Mouse (Mus musculus) heart, adult 9 months (tissue): ENCODE results near the gene Sytl3.

ENCODE experiments used
- DNase-seq, 2 experiments: peaks; one replicate each; pipeline ENCODE4 v3.0.0; 2022; ENCODE audit warnings: low spot score in 2 of 2

Gene Sytl3

DNA sequence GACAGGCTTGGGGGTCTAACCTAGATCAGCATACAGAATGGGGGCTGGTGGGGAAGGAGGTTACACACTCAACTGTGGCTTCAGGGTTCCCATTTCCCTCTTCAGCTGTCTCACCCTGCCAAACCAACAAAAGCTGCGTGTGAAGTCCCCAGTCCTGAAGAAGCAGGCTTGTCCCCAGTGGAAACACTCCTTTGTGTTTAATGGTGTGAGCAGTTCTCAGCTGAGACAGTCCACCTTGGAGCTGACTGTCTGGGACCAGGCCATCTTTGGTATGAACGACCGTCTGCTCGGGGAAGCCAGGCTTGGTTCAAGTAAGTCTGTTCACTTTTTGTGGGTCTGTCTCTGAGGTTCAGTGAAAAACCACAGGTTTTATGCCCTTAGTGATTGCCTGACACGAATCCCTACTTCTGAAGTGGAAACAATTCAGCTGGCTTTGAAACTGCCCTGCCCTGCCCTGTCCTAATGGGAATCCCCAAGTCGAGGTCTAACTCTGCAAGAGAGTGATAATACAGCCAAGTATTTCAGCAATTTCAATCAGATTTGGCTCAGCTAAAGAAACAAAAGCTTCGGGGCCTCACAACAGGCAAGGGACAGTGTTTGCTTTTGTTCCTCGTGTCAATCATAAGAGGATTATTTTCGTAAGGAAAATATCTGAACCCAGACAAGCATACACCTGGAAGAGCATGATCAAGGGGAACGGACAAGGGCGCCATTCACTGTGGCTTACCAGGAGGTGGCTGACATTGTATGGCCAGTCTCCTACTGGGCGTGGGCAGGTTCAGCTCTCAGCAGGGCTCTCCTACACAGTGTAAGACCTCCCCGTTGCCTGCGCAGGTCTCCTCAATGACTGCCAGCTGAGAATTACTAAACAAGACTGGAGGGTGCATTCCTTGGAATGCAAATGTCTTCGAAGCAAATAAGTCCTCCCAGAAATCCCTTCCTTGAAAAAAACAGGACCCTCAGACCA lies 77.7 kb downstream of the Sytl3 start:
- no peak for DNase-seq

DNA sequence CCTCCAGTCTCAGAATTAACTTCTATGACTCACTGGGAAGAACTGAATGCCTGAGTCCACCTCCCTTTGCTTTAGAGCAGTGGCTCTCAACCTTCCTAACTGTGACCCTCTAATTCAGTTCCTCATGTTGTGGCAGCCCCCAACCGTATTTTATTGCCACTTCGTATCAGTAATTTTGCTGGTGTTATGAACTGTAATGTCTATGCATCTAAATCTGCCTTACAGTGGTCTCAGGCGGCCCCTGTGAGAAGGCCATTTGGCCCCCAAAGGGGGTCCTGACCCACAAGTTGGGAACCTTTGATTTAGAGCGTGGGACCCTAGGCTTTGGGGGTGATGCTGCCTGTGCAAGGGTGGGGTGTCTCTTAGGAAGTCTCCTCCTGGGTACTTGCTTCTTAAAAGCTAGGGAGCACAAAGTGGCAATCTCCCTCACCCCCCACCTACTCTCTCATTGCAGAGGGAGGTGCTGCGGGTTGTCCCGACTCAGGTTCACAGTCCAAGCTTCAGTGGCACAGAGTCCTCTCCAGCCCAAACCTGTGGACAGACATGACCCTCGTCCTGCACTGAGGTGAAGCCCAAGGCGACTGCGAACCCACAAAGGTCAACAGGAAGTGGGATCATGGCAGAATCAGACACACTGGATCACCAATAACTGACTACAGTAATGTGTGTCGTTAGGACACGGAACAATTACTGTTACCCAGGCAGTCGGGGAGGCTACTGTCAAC lies 78.5 kb downstream of the Sytl3 start:
- DNase-seq = no peak

DNA sequence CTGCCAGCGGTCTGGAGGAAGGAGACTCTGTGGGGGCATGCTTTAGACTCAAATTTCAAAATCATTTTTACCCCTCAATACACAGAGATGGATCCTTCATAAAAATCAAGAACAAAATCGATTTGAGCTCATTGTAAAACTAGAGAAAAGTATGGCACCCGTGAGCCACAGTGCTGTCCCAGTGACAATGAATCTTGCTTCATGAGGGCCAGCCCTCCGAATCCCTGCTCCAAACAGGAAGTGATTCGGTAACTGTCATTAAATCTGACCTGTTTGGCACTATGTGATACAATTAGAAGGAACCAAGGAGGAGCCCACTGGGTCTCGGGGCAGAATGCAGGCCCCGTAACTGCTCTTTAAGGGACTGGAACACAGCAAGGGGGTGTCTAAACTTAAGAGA lies 79.9 kb downstream of the Sytl3 start:
- no peak for DNase-seq

DNA sequence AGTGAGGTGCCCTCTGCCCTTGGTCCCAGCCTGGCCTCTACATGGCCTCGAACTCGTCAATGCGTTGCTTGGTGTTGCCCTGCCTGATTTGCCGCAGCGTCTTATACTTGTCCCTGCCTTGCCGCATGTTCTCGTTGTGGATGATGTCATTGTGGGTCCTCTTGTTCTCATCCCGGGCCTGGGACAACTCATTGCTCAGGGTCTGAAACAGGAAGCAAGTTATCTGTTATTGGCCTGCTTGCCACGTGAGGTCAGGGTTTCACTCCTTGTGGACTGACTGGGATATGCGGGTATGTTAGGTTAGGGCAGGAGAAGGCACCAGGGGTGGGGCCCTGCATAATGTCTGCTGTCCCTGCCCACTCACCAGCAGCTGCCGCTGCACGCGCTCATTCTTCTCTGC lies 80.4 kb downstream of the Sytl3 start:
- no peak for DNase-seq

DNA sequence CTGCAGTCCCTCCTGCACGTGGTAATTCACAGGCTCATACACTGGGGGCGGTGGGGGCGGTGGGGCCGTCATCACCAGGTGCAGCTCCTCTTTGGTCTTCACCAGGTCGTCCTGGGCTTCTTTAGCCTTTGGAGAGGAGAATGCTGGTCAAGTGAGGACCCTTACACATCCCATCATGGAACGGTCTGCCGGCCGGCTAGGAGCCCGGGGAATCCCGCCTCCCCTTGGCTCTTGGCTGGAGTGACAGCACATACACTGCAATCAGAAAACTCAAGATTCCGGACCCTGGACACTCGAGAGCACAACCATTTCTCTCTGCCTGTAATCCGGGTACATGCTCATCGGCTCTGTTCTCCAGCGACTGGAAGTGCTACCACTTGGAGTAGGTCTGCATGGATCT lies 80.9 kb downstream of the Sytl3 start:
- DNase-seq = no peak

DNA sequence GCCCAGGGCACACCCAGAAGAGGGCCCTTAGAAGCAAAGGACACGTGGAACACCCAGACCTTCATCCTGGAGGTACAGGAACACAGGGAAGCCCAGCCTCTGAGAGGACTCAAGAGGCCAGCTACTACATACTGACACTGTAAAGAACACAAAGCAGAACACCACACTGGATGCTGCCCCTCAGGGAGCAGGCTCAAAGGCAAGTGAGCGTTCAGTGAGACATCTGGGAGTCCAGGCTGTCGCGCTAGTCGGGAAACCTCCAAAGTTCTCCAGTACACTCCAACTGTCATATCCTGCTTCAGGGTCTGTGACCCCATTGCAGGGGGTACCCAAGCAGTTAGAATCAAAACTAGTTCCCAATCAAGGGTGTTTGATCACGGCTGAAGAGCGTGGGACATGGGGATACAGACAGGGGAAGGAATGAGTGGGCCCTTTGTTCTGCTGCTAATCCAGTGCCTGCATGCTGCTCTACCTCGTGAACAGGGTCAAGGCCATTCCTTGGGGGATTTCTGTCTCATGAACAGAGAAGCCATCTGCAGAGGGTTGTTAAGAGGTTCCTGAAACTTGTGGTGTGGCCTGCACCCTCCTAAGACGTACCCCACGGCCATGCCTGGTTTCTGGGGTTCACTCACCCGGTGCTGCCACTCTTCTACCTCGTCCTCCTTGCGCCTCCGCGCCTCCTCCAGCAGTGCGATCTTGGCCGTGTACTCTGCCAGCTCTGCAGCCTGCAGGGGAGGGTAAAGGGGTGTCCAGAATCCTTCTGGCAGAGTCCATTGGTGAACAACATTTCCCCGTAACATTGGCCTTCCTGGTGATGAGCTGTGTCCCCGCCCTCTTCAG lies 81.7 kb downstream of the Sytl3 start:
- DNase-seq = no peak

DNA sequence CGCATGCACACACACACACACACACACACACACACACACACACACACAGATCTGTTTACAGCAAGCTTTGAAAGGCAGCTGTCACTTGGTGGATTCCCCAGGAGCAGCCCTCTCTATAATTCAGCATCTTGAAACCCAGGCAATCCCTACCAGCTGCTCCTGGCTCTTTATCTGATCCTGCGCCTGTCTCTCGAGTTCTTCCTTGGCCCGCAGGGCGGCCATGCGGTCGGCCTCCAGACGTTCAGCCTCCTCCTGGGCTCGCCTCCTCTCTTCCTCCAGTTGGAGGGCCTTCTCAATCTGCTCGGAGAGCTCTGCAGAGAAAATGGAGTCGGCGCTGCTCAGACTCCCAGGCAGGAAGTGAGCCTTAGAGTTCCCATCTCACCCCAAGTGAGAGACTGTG lies 82.4 kb downstream of the Sytl3 start:
- no peak for DNase-seq

DNA sequence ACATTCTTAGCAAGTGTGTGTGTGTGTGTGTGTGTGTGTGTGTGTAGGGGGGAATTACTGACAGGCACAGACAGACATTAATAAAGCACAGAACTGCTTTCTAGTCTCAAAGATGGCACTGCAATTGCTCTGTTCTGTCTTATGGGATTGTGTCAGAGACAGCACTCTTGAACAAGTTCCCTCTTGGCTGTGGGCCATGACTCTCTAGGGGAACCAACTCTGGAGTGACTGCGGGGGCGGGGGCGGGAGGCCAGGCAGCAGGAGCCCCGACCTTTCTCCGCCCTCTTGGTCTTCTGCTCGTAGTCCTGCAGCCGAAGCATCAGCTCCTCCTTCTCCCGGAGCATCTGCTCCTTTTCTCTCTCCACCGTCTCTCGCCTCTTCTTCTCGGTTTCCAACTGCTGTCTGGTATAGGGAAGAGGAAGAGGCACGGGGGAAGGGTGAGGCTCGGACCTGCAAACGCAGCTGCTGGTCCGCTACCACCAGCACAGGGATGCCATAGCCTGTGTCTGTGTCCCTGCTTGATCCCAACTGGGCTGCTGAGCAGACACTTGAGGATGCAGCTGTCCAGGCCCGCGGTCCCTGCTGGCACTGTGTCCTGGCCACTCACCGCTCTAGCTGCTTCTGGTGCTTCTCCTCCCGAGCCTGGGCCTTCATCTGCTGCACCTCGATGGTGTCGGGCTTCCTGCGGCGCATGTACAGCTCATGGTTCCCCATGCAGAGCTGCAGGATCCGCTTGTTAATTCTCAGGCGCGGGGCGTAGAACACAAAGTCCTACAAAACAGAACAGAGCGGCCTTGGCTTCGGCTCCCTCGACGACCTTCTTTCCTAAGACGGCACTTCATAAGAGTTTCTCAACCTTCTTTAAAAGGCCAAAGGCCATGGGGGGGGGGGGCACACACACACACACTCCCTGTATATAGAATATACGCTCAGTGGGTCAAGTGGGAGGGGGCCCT lies 83.5 kb downstream of the Sytl3 start:
- peak in 1 of 2 experiments; percentile 46 for DNase-seq

DNA sequence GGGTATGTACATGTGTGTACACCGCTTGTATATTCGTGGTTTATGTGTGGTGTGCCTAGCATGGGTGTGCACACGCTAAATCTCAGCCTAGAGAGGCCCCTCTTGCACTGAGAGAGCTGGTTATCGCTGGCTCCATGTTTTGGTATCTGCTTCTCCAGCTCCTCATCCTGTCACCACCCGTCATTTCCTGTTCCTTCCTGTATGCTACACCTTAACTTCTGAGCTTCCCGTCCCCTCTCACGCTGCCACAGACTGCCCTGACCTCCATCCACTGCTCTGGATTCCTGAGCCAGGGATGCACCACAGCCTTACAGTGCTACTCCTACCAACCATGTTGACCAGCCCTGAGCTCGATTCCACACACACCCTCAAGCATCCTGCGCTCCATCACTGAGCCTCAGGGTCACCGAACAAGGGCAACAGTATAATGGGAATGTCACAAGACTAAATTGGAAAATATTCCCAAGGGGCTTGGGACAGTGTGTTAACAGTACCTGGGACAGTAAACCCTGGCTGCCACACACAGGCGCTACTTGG lies 84.2 kb downstream of the Sytl3 start:
- no peak for DNase-seq

DNA sequence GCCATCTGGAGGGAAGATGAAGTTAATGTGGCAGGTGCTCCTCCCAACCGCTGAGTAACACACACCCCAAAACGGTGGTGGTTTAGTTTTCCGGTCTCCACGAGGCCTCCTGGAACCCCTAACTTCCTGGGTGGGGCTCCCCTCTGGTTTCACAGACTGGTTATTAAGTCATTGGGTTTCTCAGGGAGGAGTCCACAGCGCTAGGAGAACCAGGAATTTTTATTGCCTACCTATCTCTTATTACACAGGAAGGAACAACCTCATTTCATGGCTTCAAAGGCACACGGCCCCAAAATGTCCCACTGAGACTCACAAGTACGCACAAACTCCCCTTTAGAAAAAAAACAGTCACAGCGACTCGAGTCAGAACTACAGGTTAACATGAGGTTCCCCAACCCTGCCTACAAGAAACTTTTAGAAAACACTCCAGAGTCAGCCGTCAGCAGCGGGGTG lies 84.9 kb downstream of the Sytl3 start:
- DNase-seq = no peak

DNA sequence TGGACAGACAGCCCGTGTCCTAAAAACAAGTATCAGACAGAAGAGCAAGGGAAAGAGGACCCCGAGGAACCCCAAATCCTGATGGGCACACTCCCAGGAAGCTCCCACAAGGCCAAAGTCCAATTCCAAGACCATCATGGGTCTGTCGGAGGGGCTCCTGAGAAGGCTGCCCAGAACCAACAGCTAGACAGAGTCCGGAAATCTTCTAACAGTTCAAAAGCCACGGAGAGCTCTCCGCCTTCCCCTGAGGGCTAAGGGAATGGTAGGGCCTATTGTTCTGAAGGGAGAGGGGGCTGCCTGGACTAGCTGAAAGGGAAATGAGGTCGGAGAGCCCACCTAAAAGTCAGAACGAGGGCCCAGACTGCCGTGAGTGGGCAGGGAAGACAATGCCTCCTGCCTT lies 85.5 kb downstream of the Sytl3 start:
- no peak for DNase-seq

DNA sequence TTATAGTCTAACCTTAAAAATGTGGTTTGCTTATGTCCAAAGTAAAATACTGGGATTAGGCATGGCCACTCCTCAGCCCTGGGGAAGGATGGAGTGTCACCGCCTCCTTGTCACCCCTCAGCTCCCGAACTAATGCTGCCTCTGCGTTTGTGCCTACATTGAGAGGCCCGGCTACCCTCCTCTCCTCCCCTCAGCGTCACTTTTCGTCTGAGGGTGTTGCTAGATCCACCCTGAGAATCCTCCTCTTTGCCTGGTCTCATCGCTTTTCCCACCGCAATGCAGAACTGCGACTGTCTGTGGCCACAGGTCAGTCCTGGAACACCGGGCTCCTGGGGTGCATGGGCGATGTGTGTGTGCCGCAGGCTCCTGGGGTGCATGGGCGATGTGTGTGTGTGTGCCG lies 86.0 kb downstream of the Sytl3 start:
- no peak for DNase-seq

DNA sequence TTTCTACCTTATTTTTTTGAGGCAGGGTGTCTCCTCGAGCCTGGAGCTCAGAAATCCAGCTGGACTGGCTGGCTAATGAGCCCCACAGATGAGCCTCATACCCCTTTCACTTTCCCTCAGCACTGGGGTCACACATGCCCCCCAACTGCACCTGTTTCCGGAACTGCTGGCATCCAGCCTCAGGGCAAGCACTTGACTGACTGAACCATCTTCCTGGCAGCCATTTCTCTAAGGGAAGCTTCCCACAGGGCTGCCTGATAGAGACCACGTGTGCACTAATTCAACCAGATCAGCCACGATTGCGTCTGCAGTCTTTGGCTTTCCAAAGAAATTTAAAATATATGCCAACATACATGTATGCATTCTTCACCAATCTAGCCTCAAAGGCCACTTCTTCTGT lies 86.6 kb downstream of the Sytl3 start:
- DNase-seq = no peak

DNA sequence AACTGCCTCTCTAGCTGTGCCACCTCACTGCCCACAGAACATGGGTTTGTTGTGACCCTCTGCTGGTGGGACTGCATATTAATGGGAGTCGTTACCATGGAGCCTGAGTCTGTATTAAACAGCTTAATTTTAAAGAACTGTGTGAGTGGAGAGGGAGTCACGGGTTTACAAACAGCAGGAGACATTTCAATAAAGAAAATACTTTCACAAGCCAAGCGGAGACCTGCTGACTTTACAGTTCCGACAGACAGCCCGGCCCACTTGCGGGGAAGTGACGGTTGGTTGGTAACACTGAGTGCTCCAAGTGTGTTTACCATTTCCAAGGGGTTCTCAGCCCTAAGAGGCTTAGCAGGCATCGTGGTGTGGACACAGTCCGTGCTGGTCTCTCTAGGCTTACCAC lies 87.1 kb downstream of the Sytl3 start:
- no peak for DNase-seq

DNA sequence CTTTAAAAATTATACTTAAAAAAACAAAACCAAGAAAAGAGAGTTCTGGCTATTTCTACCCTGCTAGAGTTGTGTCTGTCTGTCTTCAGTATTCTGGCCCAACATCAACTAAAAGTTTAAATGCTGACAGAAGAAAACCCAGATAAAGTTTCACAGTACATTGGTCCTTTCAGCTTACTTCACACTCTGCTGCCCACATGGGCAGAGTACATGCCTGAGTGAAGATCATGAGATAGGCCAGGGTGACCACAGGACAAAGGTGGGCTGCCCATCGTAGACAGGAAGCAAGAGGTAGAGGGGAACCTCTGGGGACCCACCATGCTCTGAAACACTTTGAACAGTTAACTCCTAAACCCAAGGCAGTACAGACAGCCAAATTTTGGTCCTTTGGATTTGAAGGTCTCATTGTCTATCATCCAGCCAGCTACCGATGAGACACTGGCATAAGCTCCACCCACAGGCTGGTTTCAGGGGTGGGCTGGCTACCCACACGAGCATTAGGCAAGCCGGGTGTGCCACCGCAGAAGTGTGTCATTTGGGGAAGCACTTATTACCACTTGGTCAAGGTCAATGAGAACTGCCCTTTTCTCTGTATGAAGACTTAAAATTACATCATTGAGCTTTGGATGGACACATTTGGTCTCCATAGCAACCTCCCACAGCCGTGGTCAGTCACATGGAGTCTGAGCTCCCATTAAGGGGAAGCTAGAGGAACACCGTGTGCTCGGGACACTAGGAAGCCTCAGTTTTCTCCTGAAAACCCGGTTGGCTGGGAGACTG lies 87.7 kb downstream of the Sytl3 start:
- DNase-seq = peak; percentile 40 to 46

DNA sequence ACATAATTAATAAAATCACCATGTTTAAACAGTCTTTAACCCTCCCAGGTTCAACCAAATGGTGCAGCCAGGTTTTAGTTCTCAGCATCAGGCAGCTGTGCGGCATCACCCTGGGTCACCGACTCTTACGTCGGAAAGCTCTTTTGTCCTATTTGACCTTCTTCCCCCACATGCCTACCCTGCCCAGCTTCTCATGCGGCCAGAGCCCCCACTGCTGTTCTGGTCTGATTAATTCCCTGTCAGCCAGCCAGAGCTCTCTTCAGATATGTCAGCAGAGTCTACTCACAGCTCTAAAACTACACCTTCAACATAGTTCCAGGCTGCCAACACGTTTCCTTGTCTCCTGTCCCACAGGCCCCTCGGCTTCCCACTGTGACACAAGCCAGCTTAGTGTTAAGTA lies 88.6 kb downstream of the Sytl3 start:
- DNase-seq = no peak

DNA sequence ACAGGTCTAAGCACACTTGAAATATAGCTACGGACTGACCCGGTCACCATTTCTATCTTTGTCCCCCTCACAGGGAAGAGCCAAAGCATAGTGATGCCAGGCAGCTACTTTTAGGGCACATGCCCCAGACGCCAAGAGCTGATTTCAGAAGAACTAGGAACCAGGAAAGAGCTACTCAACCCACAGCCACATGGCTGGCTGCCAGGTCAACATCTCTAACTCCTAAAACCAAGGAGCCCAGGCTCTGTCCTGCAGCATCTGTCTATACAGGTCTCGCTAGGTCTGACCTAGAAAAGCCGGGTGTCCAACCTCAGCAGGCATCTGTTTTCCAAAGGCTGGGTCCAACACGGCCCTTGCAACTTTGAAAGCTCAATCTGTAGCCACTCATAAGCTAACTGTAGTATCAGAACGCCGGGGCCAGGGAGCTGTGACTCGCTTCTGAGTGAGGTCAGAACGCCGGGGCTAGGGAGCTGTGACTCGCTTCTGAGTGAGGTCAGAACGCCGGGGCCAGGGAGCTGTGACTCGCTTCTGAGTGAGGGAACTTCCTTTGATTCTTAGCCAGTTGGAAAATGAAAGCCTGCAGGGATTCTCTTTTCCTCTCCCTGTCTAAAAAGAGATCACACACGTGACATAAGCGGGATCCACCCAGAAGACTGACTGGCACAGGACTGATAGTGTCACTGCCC lies 90.0 kb downstream of the Sytl3 start:
- DNase-seq = peak; percentile 48 to 53

DNA sequence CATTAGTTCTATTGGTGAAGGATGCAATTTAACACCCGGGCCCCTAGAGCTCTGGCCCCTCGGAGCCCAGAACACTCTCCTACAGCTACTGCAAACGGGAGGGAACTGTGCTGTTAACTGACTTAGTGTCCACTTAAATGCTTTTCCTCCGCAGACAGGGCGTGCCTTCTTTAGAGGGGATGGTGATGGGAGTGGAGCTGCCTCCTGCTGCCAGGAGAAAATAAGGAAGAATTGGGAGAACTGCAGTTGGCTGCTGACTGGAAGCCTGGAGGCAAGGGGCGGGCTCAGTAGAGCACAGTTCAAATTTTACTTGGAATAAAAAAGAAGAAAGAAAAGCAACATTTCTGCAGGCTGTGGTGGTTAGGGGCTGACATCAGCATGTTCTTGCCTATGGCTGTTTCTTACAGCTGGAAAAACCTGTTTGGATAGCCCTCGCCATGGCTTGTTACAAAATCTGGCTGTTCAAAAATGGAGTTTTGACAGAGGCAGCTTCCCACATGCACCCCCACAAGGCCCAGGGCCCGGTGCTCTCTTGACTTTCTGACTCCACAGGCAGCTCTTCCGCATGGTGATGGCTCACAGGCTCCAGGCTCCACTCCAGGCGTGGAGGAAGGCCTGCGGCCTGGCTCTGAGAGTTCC lies 92.4 kb downstream of the Sytl3 start:
- peak; percentile 52 to 62 for DNase-seq

DNA sequence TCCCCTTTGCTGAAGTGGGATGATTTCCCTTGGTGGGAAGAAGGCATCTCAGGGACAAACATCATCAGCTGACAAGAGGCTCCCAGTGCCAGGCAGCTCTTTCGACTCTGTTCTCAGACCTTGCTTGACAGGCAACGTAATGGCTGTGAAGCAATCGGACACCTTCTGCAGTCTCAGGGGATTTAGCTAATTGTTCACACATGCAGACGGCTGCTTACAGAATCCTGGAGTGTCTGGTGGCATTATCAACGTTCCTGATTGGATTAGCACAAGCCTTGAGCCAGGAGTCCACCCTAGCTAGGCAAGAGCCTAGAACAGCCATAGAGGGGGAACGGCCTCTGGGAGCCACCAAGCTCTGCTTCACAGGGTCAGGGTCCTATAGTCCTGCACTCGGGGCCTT lies 93.5 kb downstream of the Sytl3 start:
- no peak for DNase-seq
